Mouse (Mus musculus) kidney, embryonic 16.5 days (tissue): ENCODE results near the gene Pkp2. TPM values are rescaled to one million over a fixed set of nuclear protein-coding genes. Genes with fewer than 3 reads are reported as not detected.
"Not testable (repeated sequence)": the region's sequence is repeated elsewhere in the genome, so short reads cannot be mapped to it uniquely, and the experiment has no call there.

ENCODE experiments used
- ATAC-seq: fragments of 200-750 bp; cut with Nextera tagmentation; 2 replicates; pipeline ENCODE4 v1.8.0; 2017; ENCODE audit warnings: moderate TSS enrichment; ENCODE audit not compliant: low FRiP score, low TSS enrichment
- H3K27ac ChIP-seq: fragments of 300-500 bp; sonication (generic); 2 replicates; pipeline ENCODE4 v1.5.1; 2014; ENCODE audit warnings: low read length
- H3K27me3 ChIP-seq: fragments of 300-500 bp; sonication (generic); 2 replicates; pipeline ENCODE4 v1.6.1; 2014; ENCODE audit warnings: low read length, control low read depth, mixed read lengths; ENCODE audit not compliant: insufficient read depth
- H3K36me3 ChIP-seq: fragments of 300-500 bp; sonication (generic); 2 replicates; pipeline ENCODE4 v1.6.1; 2014; ENCODE audit warnings: low read length, control low read depth, mixed read lengths; ENCODE audit not compliant: insufficient read depth
- H3K4me1 ChIP-seq: fragments of 300-500 bp; sonication (generic); 2 replicates; pipeline ENCODE4 v1.6.1; 2014; ENCODE audit warnings: low read length, control low read depth, mixed read lengths; ENCODE audit not compliant: insufficient read depth
- H3K4me2 ChIP-seq: fragments of 300-500 bp; sonication (generic); replicated peaks from 2 replicates; pipeline ENCODE4 v1.6.1; 2014; ENCODE audit warnings: low read depth, low read length
- H3K4me3 ChIP-seq: fragments of 300-500 bp; sonication (generic); 2 replicates; pipeline ENCODE4 v1.5.1; 2014; ENCODE audit warnings: mild to moderate bottlenecking, low read length
- H3K9ac ChIP-seq: fragments of 300-500 bp; sonication (generic); replicated peaks from 2 replicates; pipeline ENCODE4 v1.6.1; 2014; ENCODE audit warnings: low read length
- H3K9me3 ChIP-seq: fragments of 300-500 bp; sonication (generic); 2 replicates; pipeline ENCODE4 v1.6.1; 2016; ENCODE audit warnings: low read length, control low read depth
- WGBS: fragments of 180-500 bp; shearing (Covaris S2); extraction: QIAGEN DNeasy Blood & Tissue Kit; methylation state at CpG from one replicate; pipeline ENCODE4 v1.1.7; 2014; 5-methylcytosine and 5-hydroxymethylcytosine counted together
- polyA plus RNA-seq: library from polyadenylated mRNA; unstranded; fragments of >200 nt; fragmentation: Nextera tagmentation; extraction: Ambion mirVana; gene quantifications from 2 replicates; pipeline ENCODE4 v1.2.1, GENCODE M21; 2015

Pkp2 gene
- polyA plus RNA-seq, 1 experiment from 2014 or later = 12.1 TPM

- Histone ChIP-seq H3K9ac (no peak overlapping the region), H3K4me2 (no peak overlapping the region), H3K4me3 (no peak overlapping the region), H3K27ac (no peak overlapping the region), H3K36me3 (no peaks in the 10 kb centered on the region), H3K4me1 (peaks cover 17% of the 10 kb centered on the region), H3K9me3 (no peaks in the 10 kb centered on the region), H3K27me3 (no peaks in the 10 kb centered on the region)
- ATAC-seq = no peak
- 53% methylated on average over 1 of the region's 1 CpGs for WGBS
Observed at GRCm38 (mm10) chr16:16222651-16223050, 9.5 kb downstream of the Pkp2 start.

GRCm38 (mm10) chr16:16224506-16224924 is 11.4 kb downstream of the Pkp2 start:
- Histone ChIP-seq H3K9me3 (no peaks in the 10 kb centered on the region), H3K4me1 (peaks cover 17% of the 10 kb centered on the region), H3K27me3 (no peaks in the 10 kb centered on the region), H3K36me3 (no peaks in the 10 kb centered on the region), H3K4me3 (no peak overlapping the region), H3K27ac (peak overlapping the region; percentile 60), H3K9ac (no peak overlapping the region), H3K4me2 (no peak overlapping the region)
- 12% methylated on average over 4 of the region's 4 CpGs for WGBS
- ATAC-seq = peak; percentile 97

GRCm38 (mm10) chr16:16225828-16226227 is 12.7 kb downstream of the Pkp2 start:
- H3K27me3 ChIP-seq = no peaks in the 10 kb centered on the region
- no peaks in the 10 kb centered on the region for H3K9me3 ChIP-seq
- H3K9ac ChIP-seq = no peak overlapping the region
- H3K4me1 ChIP-seq = peaks cover 17% of the 10 kb centered on the region
- no peaks in the 10 kb centered on the region for H3K36me3 ChIP-seq
- no peak overlapping the region for H3K27ac ChIP-seq
- ATAC-seq = no peak
- 95% methylated on average over 22 of the region's 22 CpGs for WGBS
- H3K4me3 ChIP-seq = no peak overlapping the region
- no peak overlapping the region for H3K4me2 ChIP-seq

- Histone ChIP-seq H3K9me3 (0 out of 2 replicates have a peak, but pooled peaks cover 4% of the 10 kb centered on the region), H3K9ac (no peak overlapping the region), H3K27me3 (no peaks in the 10 kb centered on the region), H3K4me3 (no peak overlapping the region), H3K36me3 (no peaks in the 10 kb centered on the region), H3K27ac (no peak overlapping the region), H3K4me2 (no peak overlapping the region), H3K4me1 (no peaks in the 10 kb centered on the region)
- ATAC-seq = no peak
- WGBS = 89% methylated on average over 5 of the region's 5 CpGs
Observed at GRCm38 (mm10) chr16:16230439-16230838, 17.3 kb downstream of the Pkp2 start.

- ATAC-seq = no peak
- H3K27me3 ChIP-seq = no peaks in the 10 kb centered on the region
- no peak overlapping the region for H3K4me2 ChIP-seq
- H3K36me3 ChIP-seq = 0 out of 2 replicates have a peak, but pooled peaks cover 6% of the 10 kb centered on the region
- H3K4me3 ChIP-seq = no peak overlapping the region
- WGBS = 77% methylated on average over 2 of the region's 2 CpGs
- H3K4me1 ChIP-seq = no peaks in the 10 kb centered on the region
- no peak overlapping the region for H3K9ac ChIP-seq
- H3K9me3 ChIP-seq = 0 out of 2 replicates have a peak, but pooled peaks cover 4% of the 10 kb centered on the region
- no peak overlapping the region for H3K27ac ChIP-seq
Observed at GRCm38 (mm10) chr16:16233919-16234318, 20.8 kb downstream of the Pkp2 start.

GRCm38 (mm10) chr16:16236681-16237080 is 23.6 kb downstream of the Pkp2 start:
- WGBS = 93% methylated on average over 9 of the region's 9 CpGs
- not testable (repeated sequence) for H3K27me3 ChIP-seq, H3K4me1 ChIP-seq, H3K36me3 ChIP-seq, ATAC-seq, H3K4me3 ChIP-seq, H3K27ac ChIP-seq, H3K9ac ChIP-seq, H3K4me2 ChIP-seq, H3K9me3 ChIP-seq

GRCm38 (mm10) chr16:16238356-16238755 is 25.2 kb downstream of the Pkp2 start:
- WGBS = 88% methylated on average over 2 of the region's 2 CpGs
- ATAC-seq = no peak
- H3K27me3 ChIP-seq = no peaks in the 10 kb centered on the region

GRCm38 (mm10) chr16:16244711-16245110 is 31.6 kb downstream of the Pkp2 start:
- H3K27me3 ChIP-seq = no peaks in the 10 kb centered on the region
- no peak overlapping the region for H3K4me3 ChIP-seq
- no peak overlapping the region for H3K9ac ChIP-seq
- no peaks in the 10 kb centered on the region for H3K9me3 ChIP-seq
- peaks cover 6% of the 10 kb centered on the region for H3K4me1 ChIP-seq
- no peaks in the 10 kb centered on the region for H3K36me3 ChIP-seq
- peak overlapping the region; percentile 73; the same call in 1 of the 2 replicates for H3K27ac ChIP-seq
- 0 out of 2 replicates have a peak, but pooled peaks have one; percentile 19 for ATAC-seq
- 40% methylated on average over 2 of the region's 2 CpGs for WGBS
- H3K4me2 ChIP-seq = no peak overlapping the region

More at GRCm38 (mm10) chr16:16238356-16238755, 25.2 kb downstream of the Pkp2 start:
- H3K9ac ChIP-seq = no peak overlapping the region
- no peak overlapping the region for H3K27ac ChIP-seq
- H3K4me1 ChIP-seq = no peaks in the 10 kb centered on the region
- H3K4me2 ChIP-seq = no peak overlapping the region
- H3K4me3 ChIP-seq = no peak overlapping the region
- H3K36me3 ChIP-seq = 0 out of 2 replicates have a peak, but pooled peaks cover 6% of the 10 kb centered on the region
- H3K9me3 ChIP-seq = no peaks in the 10 kb centered on the region

GRCm38 (mm10) chr16:16250470-16250869 is 37.4 kb downstream of the Pkp2 start:
- Histone ChIP-seq H3K4me1 (no peaks in the 10 kb centered on the region), H3K4me2 (no peak overlapping the region), H3K27ac (no peak overlapping the region), H3K9me3 (no peaks in the 10 kb centered on the region), H3K4me3 (no peak overlapping the region), H3K27me3 (no peaks in the 10 kb centered on the region), H3K36me3 (no peaks in the 10 kb centered on the region), H3K9ac (no peak overlapping the region)
- 68% methylated on average over 2 of the region's 2 CpGs for WGBS
- ATAC-seq = no peak

- Histone ChIP-seq H3K27me3 (no peaks in the 10 kb centered on the region), H3K9me3 (no peaks in the 10 kb centered on the region), H3K9ac (no peak overlapping the region), H3K4me2 (no peak overlapping the region; the same call in 1 of the 2 replicates), H3K4me1 (no peaks in the 10 kb centered on the region), H3K36me3 (no peaks in the 10 kb centered on the region), H3K4me3 (no peak overlapping the region), H3K27ac (peak overlapping the region; percentile 52; the same call in 1 of the 2 replicates)
- WGBS = 16% methylated on average over 4 of the region's 4 CpGs
- peak; percentile 93 for ATAC-seq
Observed at GRCm38 (mm10) chr16:16253326-16254074, 40.4 kb downstream of the Pkp2 start.
